Mouse (Mus musculus): Measurements from ENCODE around the gene Cdr2l. TPM values are rescaled to one million over a fixed set of nuclear protein-coding genes. Genes with fewer than 3 reads are reported as not detected.
"Not testable (repeated sequence)": the region's sequence is repeated elsewhere in the genome, so short reads cannot be mapped to it uniquely, and the experiment has no call there.

The Cdr2l gene
- polyA plus RNA-seq, 1 experiment from 2014 or later, result 21.3 TPM

DNA sequence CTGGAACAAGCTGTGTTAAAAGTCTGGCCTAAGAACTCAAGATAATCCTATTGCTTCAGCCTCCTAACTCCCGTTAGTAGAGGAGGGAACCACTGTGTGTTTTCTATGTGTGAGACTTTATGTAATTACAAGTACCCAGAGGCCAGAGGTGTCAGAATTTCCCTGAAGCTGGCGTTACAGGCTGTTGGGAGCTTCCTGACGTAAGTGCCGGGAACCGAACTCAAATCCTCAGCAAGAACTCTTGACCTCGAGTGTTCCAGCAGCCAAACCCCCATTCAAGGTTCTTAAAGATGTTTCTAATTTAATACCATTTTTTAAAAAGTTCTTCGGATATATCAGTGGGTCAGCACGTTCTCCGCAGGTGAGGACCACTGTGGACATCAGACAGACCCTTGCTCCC is 440 bp upstream of the Cdr2l start:
- CTCF ChIA-PET, result interaction anchor here (0.9 to 1.2 kb wide), 3 partner anchors 12 to 47 kb away, joined by 3 to 4 read pairs (median 3); no protein-coding TSS in a partner anchor
- DNase-seq (ENCODE audit: low read depth, low spot score) (no peak), ATAC-seq (no peak)
- no peak for TF ChIP-seq CTCF (IDR thresholded peaks at IDR 0.05)
- in situ Hi-C loops (cut with MboI; ENCODE audit: low pct_unique_long_range_greater_than_20kb), result no loop called here
- no peaks in the 10 kb centered on the region for H3K27me3 ChIP-seq
- POLR2A ChIA-PET, result interaction anchor here (0.7 to 4.2 kb wide), 3 partner anchors 27 to 315 kb away, joined by 3 to 20 read pairs (median 5); no protein-coding TSS in a partner anchor

DNA sequence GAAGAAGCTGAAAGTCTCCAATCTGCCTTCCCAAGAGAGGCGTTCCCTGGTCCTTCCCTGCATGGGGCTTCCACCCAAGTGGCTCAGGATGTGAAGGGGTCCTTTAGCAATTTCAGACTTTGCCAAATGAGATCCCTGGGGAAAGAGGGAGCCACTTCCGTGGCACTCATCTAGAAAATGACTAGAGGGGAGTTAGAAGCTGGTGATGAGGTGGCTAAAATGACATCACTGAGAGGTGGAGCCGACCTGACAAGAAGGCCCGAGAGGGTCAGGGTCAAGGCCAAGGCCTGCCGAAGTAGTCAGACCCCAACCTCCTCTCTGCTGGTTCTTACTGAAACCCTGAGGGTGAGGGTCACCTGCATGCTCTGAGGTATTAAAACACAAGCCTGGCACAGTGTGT is 1.2 kb downstream of the Cdr2l start:
- in situ Hi-C loops (cut with MboI; ENCODE audit: low pct_unique_long_range_greater_than_20kb), result no loop called here
- POLR2A ChIA-PET, result interaction anchor here (4.2 kb wide), 1 partner anchor 30 kb away, joined by 20 read pairs; no protein-coding TSS in a partner anchor
- ATAC-seq (no peak), DNase-seq (ENCODE audit: low read depth, low spot score) (no peak)
- TF ChIP-seq CTCF (IDR thresholded peaks at IDR 0.05), result no peak
- CTCF ChIA-PET, result no interaction called here
- H3K27me3 ChIP-seq, result no peaks in the 10 kb centered on the region

DNA sequence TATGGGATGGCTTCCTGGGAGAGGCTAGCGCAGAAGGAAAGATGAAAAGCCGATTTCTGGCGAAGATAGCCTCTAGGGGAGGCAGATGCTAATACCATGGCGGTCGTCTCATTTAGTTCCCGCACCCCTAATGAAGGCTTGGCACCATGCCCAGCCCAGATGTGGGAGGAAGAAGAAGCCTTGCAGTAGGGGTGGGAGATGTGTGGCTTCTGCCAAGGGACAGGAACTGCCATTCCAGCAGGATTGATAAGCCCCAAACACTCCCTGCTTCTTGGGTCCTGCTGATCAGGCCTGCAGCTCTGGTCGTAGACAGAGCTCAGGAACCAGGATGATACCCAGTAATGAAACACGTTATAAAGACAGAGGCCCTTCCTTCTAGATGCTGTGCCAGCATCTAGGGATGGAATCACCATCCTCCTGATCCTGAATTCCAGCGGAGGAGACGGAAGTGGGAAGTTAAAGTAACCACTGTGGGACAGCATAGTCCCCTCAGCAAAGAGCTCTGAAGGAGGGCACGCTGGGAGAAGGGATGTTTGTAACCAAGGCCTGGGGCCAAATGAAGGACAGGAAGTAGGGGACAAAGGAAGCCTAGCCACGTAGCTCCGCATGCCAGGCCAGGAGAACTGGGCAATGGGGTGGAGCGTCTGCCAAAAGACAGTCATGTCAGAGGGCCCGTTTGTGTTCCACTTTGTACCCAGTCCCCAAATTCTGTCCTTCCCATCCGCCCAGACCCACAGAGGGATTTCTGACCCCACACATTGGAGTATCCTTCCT is 2.2 kb downstream of the Cdr2l start:
- in situ Hi-C loops (cut with MboI; ENCODE audit: low pct_unique_long_range_greater_than_20kb), result no loop called here
- H3K27me3 ChIP-seq, result no peaks in the 10 kb centered on the region
- ATAC-seq (no peak), DNase-seq (ENCODE audit: low read depth, low spot score) (no peak)
- no peak for TF ChIP-seq CTCF (IDR thresholded peaks at IDR 0.05)
- ChIA-PET CTCF (interaction anchor here (1.3 kb wide), 1 partner anchor 10 kb away, joined by 3 read pairs; no protein-coding TSS in a partner anchor), POLR2A (interaction anchor here (4.2 kb wide), 1 partner anchor 29 kb away, joined by 20 read pairs; no protein-coding TSS in a partner anchor)

- POLR2A ChIA-PET, result no interaction called here
- ATAC-seq (no peak), DNase-seq (ENCODE audit: low read depth, low spot score) (no peak)
- CTCF ChIA-PET, result interaction anchor here (1.3 kb wide), 1 partner anchor 10 kb away, joined by 3 read pairs; no protein-coding TSS in a partner anchor
- TF ChIP-seq CTCF (IDR thresholded peaks at IDR 0.05), result no peak
- in situ Hi-C loops (cut with MboI; ENCODE audit: low pct_unique_long_range_greater_than_20kb), result no loop called here
- H3K27me3 ChIP-seq, result no peaks in the 10 kb centered on the region
Observed at GRCm38 (mm10) chr11:115384587-115384986, 2.9 kb downstream of the Cdr2l start.

GRCm38 (mm10) chr11:115386859-115387258 is 5.1 kb downstream of the Cdr2l start:
- H3K27me3 ChIP-seq; in situ Hi-C loops (cut with MboI; ENCODE audit: low pct_unique_long_range_greater_than_20kb); DNase-seq (ENCODE audit: low read depth, low spot score); ATAC-seq; POLR2A ChIA-PET: not testable (repeated sequence)
- CTCF ChIA-PET, result interaction anchor here (2.0 kb wide), 1 partner anchor 40 kb away, joined by 5 read pairs; no protein-coding TSS in a partner anchor

DNA sequence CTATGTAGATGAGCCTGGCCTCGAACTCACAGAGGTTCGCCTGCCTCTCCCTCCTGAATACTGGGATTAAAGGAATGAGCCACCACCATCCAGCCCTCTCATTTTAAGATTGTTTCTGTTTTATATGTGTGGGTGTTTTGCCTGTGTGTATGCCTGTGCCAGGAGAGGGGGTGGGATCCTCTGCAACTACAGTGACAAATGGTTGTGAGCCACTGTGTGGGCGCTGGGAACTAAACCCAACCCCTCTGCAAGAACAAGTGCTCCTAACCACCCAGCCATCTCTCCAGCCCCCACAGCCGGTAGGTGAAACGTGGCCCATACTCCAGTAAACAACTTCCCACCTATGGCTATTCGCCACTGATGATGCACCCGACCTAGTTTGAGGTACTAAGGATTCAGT is 9.6 kb downstream of the Cdr2l start:
- ATAC-seq, result no peak
- ChIA-PET POLR2A (interaction anchor here (0.9 kb wide), 1 partner anchor 21 kb away, joined by 3 read pairs; no protein-coding TSS in a partner anchor), CTCF (no interaction called here)
- no peaks in the 10 kb centered on the region for H3K27me3 ChIP-seq
- TF ChIP-seq CTCF (IDR thresholded peaks at IDR 0.05), result no peak
- DNase-seq (ENCODE audit: low read depth, low spot score), result no peak
- in situ Hi-C loops (cut with MboI; ENCODE audit: low pct_unique_long_range_greater_than_20kb), result no loop called here

DNA sequence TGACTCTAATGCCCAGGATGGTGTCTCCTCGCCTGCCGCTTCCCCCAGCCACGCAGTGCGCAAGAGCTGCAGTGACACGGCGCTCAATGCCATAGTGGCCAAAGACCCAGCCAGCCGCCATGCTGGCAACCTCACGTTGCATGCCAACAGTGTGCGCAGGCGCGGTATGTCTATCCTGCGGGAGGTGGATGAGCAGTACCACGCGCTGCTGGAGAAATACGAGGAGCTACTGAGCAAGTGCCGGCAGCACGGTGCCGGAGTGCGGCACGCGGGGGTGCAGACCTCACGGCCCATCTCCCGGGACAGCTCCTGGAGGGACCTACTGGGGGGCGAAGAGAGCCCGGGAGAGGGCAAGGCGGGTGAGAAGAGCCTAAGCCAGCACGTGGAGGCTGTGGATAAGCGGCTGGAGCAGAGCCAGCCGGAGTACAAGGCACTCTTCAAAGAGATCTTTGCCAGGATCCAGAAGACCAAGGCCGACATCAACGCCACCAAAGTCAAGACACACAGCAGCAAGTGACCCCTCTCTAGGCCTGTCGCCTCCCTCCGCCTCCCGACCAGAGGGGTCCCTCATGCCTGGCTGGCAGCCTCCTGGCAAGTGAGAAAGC is 12.1 kb downstream of the Cdr2l start:
- TF ChIP-seq CTCF (IDR thresholded peaks at IDR 0.05), result no peak
- ChIA-PET POLR2A (interaction anchor here (0.7 kb wide), 1 partner anchor 93 kb away, joined by 3 read pairs; no protein-coding TSS in a partner anchor), CTCF (no interaction called here)
- in situ Hi-C loops (cut with MboI; ENCODE audit: low pct_unique_long_range_greater_than_20kb), result no loop called here
- ATAC-seq, result no peak
- no peak for DNase-seq (ENCODE audit: low read depth, low spot score)
- no peaks in the 10 kb centered on the region for H3K27me3 ChIP-seq

- ChIA-PET POLR2A (no interaction called here), CTCF (no interaction called here)
- DNase-seq (ENCODE audit: low read depth, low spot score) (no peak), ATAC-seq (no peak)
- TF ChIP-seq CTCF (IDR thresholded peaks at IDR 0.05), result no peak
- no peaks in the 10 kb centered on the region for H3K27me3 ChIP-seq
- in situ Hi-C loops (cut with MboI; ENCODE audit: low pct_unique_long_range_greater_than_20kb), result no loop called here
Observed at GRCm38 (mm10) chr11:115398085-115398484, 16.4 kb downstream of the Cdr2l start.

- ChIA-PET CTCF (interaction anchor here (1.5 kb wide), 1 partner anchor 46 kb away, joined by 3 read pairs; no protein-coding TSS in a partner anchor), POLR2A (interaction anchor here (1.1 kb wide), 1 partner anchor 10 kb away, joined by 3 read pairs; no protein-coding TSS in a partner anchor)
- no peaks in the 10 kb centered on the region for H3K27me3 ChIP-seq
- no peak for TF ChIP-seq CTCF (IDR thresholded peaks at IDR 0.05)
- DNase-seq (ENCODE audit: low read depth, low spot score) (no peak), ATAC-seq (no peak)
- in situ Hi-C loops (cut with MboI; ENCODE audit: low pct_unique_long_range_greater_than_20kb), result no loop called here
Observed at GRCm38 (mm10) chr11:115400126-115400525, 18.4 kb downstream of the Cdr2l start.

GRCm38 (mm10) chr11:115400630-115401391 is 19.1 kb downstream of the Cdr2l start:
- H3K27me3 ChIP-seq, result no peaks in the 10 kb centered on the region
- ChIA-PET CTCF (interaction anchor here (1.5 kb wide), 1 partner anchor 47 kb away, joined by 3 read pairs; no protein-coding TSS in a partner anchor), POLR2A (interaction anchor here (1.1 kb wide), 1 partner anchor 11 kb away, joined by 3 read pairs; no protein-coding TSS in a partner anchor)
- ATAC-seq, result no peak
- in situ Hi-C loops (cut with MboI; ENCODE audit: low pct_unique_long_range_greater_than_20kb), result no loop called here
- no peak for TF ChIP-seq CTCF (IDR thresholded peaks at IDR 0.05)
- DNase-seq (ENCODE audit: low read depth, low spot score), result no peak
